Comparison of ENCODE assay signal across 19 mouse cellular contexts in the genomic region with DNA sequence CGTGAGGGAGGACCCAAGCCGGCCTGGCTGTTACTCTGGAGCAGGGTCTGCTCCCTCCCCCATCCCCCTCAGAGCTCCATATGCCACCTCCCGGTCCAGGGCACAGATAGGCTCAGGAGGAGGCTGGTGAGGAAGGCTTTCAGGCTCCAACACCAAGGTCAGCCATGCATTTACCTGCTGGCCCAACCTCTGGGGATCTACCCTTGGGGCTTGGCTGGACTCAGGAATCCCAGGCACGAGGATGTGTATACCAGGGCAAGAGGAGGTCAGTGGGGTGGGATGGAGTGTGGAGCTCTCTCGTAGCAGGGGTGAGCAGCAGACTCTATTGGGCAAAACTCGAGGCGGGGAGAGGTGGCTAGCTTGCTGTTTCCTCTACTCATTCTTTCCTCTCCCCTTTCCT. TPM values are rescaled to one million over a fixed set of nuclear protein-coding genes. Genes with fewer than 3 reads are reported as not detected.
DNase-seq lines count a peak whose midpoint lies in the region; ATAC-seq and TF ChIP-seq lines count a peak whose summit lies in the region.
"Had no signal": no experiment of that assay in that cellular context is flagged by ENCODE, and none has a peak within 500 bp of the region (broad histone marks: within the 10 kb centered on the region; RNA-seq: fewer than 3 reads in every experiment).

No protein-coding gene starts in this region.

- 36% methylated on average over 7 of the region's 7 CpGs for WGBS in heart, embryonic 10.5 days
- 30% methylated on average over 7 of the region's 7 CpGs for WGBS in kidney, postnatal 0 days
- 44% methylated on average over 7 of the region's 7 CpGs for WGBS in stomach, postnatal 0 days
- WGBS in liver, embryonic 11.5 days, result 58% methylated on average over 7 of the region's 7 CpGs
- 62% methylated on average over 7 of the region's 7 CpGs for WGBS in midbrain, postnatal 0 days

- H3K36me3 ChIP-seq in heart, embryonic 10.5 days, result 0 out of 2 replicates have a peak, but pooled peaks cover 3% of the 10 kb centered on the region
- no peaks in the 10 kb centered on the region for H3K36me3 ChIP-seq in kidney, postnatal 0 days (ENCODE audit: insufficient read depth, low read length)
- H3K36me3 ChIP-seq in stomach, postnatal 0 days (ENCODE audit: control insufficient read depth, insufficient read depth, low read length), result no peaks in the 10 kb centered on the region
- H3K36me3 ChIP-seq in liver, embryonic 11.5 days (ENCODE audit: control insufficient read depth, insufficient read depth, low read length), result no peaks in the 10 kb centered on the region
- no peaks in the 10 kb centered on the region for H3K36me3 ChIP-seq in midbrain, postnatal 0 days (ENCODE audit: insufficient read depth, low read length)
- H3K36me3 ChIP-seq: midbrain, embryonic 13.5 days had no signal

- 0 out of 2 replicates have a peak overlapping the region, but pooled peaks have one; percentile 22 for H3K4me3 ChIP-seq in heart, embryonic 10.5 days
- H3K4me3 ChIP-seq in kidney, postnatal 0 days (replicated peaks; ENCODE audit: low read depth, low read length), result no peak overlapping the region
- no peak overlapping the region for H3K4me3 ChIP-seq in stomach, postnatal 0 days (ENCODE audit: low read depth, low read length)
- H3K4me3 ChIP-seq in liver, embryonic 11.5 days (ENCODE audit: low read depth, low read length), result no peak overlapping the region
- H3K4me3 ChIP-seq in midbrain, postnatal 0 days (ENCODE audit: low read depth, low read length), result no peak overlapping the region
- H3K4me3 ChIP-seq: midbrain, embryonic 13.5 days had no signal

- DNase-seq in heart, embryonic 10.5 days (ENCODE audit: low spot score), result no peak
- no peak for DNase-seq in heart, adult 9 months (ENCODE audit: low spot score in 2 of 2)
- peak; percentile 53 to 65 for DNase-seq in lung, adult 18-20 months
- DNase-seq in lung, postnatal 36 days, result no peak
- DNase-seq in kidney, postnatal 0 days (ENCODE audit: low spot score), result no peak
- peak; percentile 19 for DNase-seq in stomach, postnatal 0 days (ENCODE audit: low spot score)
- DNase-seq in liver, embryonic 11.5 days (ENCODE audit: low spot score), result no peak
- DNase-seq in midbrain, postnatal 0 days (ENCODE audit: low spot score), result no peak
- DNase-seq: adrenal gland, adult 8-10 months; cerebellum, postnatal 10 days; gastrocnemius, postnatal 10 days; lung, embryonic 14.5 days; right cerebral cortex, adult 18-20 months had no signal

- no peak for TF ChIP-seq EP300 in stomach, postnatal 0 days (optimal IDR thresholded peaks at IDR 0.05)

- H3K9me3 ChIP-seq in heart, embryonic 10.5 days, result no peaks in the 10 kb centered on the region
- no peaks in the 10 kb centered on the region for H3K9me3 ChIP-seq in kidney, postnatal 0 days (replicated peaks; ENCODE audit: low read length)
- H3K9me3 ChIP-seq in stomach, postnatal 0 days (ENCODE audit: control insufficient read depth, low read length), result no peaks in the 10 kb centered on the region
- H3K9me3 ChIP-seq in liver, embryonic 11.5 days (ENCODE audit: control insufficient read depth, low read length), result no peaks in the 10 kb centered on the region
- H3K9me3 ChIP-seq in midbrain, postnatal 0 days (ENCODE audit: low read length), result no peaks in the 10 kb centered on the region
- H3K9me3 ChIP-seq: midbrain, embryonic 13.5 days had no signal

- H3K27ac ChIP-seq in heart, embryonic 10.5 days, result peak overlapping the region; percentile 82
- H3K27ac ChIP-seq in kidney, postnatal 0 days, result peak overlapping the region; percentile 61
- peak overlapping the region; percentile 40; the same call in 1 of the 2 replicates for H3K27ac ChIP-seq in stomach, postnatal 0 days (replicated peaks)
- H3K27ac ChIP-seq in liver, embryonic 11.5 days (ENCODE audit: low read depth, low read length), result no peak overlapping the region
- no peak overlapping the region for H3K27ac ChIP-seq in midbrain, postnatal 0 days (ENCODE audit: low read depth, low read length)
- H3K27ac ChIP-seq: midbrain, embryonic 13.5 days had no signal

- peak; percentile 68 for ATAC-seq in kidney, postnatal 0 days (replicated peaks; ENCODE audit: low FRiP score, low read depth)
- no peak for ATAC-seq in stomach, postnatal 0 days (ENCODE audit: low FRiP score, low TSS enrichment)
- ATAC-seq in liver, embryonic 11.5 days (replicated peaks; ENCODE audit: low FRiP score), result no peak
- no peak for ATAC-seq in midbrain, postnatal 0 days (ENCODE audit: low FRiP score)
- ATAC-seq: hindbrain, embryonic 16.5 days; midbrain, embryonic 13.5 days had no signal

- no peaks in the 10 kb centered on the region; the same call in 1 of the 2 replicates for H3K27me3 ChIP-seq in heart, embryonic 10.5 days (ENCODE audit: insufficient read depth, poor library complexity, severe bottlenecking)
- H3K27me3 ChIP-seq in kidney, postnatal 0 days (ENCODE audit: insufficient read depth, low read length), result no peaks in the 10 kb centered on the region
- H3K27me3 ChIP-seq in stomach, postnatal 0 days (ENCODE audit: control insufficient read depth, insufficient read depth, low read length), result no peaks in the 10 kb centered on the region
- no peaks in the 10 kb centered on the region for H3K27me3 ChIP-seq in liver, embryonic 11.5 days (replicated peaks; ENCODE audit: control insufficient read depth, insufficient read depth, low read length)
- no peaks in the 10 kb centered on the region for H3K27me3 ChIP-seq in midbrain, postnatal 0 days (ENCODE audit: insufficient read depth, low read length)
- H3K27me3 ChIP-seq: midbrain, embryonic 13.5 days had no signal

- H3K4me1 ChIP-seq in heart, embryonic 10.5 days, result peaks cover 83% of the 10 kb centered on the region
- peaks cover 23% of the 10 kb centered on the region for H3K4me1 ChIP-seq in kidney, postnatal 0 days (replicated peaks; ENCODE audit: insufficient read depth, low read length)
- peaks cover 14% of the 10 kb centered on the region for H3K4me1 ChIP-seq in stomach, postnatal 0 days (replicated peaks; ENCODE audit: control insufficient read depth, insufficient read depth)
- H3K4me1 ChIP-seq in liver, embryonic 11.5 days (replicated peaks; ENCODE audit: control insufficient read depth, insufficient read depth, low read length), result peaks cover 33% of the 10 kb centered on the region
- no peaks in the 10 kb centered on the region for H3K4me1 ChIP-seq in midbrain, postnatal 0 days (ENCODE audit: insufficient read depth, low read length)
- H3K4me1 ChIP-seq: midbrain, embryonic 13.5 days had no signal

- no peak overlapping the region for H3K9ac ChIP-seq in kidney, postnatal 0 days (ENCODE audit: low read depth, low read length)
- no peak overlapping the region for H3K9ac ChIP-seq in stomach, postnatal 0 days (ENCODE audit: low read length)
- no peak overlapping the region for H3K9ac ChIP-seq in liver, embryonic 11.5 days (ENCODE audit: low read depth, low read length)
- no peak overlapping the region for H3K9ac ChIP-seq in midbrain, postnatal 0 days (replicated peaks; ENCODE audit: low read length, poor library complexity, severe bottlenecking)
- H3K9ac ChIP-seq: lung, embryonic 14.5 days; midbrain, embryonic 13.5 days had no signal

- H3K4me2 ChIP-seq in kidney, postnatal 0 days (ENCODE audit: low read length), result no peak overlapping the region
- H3K4me2 ChIP-seq in stomach, postnatal 0 days (replicated peaks; ENCODE audit: low read depth), result no peak overlapping the region
- no peak overlapping the region for H3K4me2 ChIP-seq in liver, embryonic 11.5 days
- no peak overlapping the region for H3K4me2 ChIP-seq in midbrain, postnatal 0 days (ENCODE audit: low read depth, low read length, poor library complexity, severe bottlenecking)
- H3K4me2 ChIP-seq: lung, embryonic 14.5 days; midbrain, embryonic 13.5 days had no signal

- TF ChIP-seq CTCF in kidney, postnatal 0 days (IDR thresholded peaks at IDR 0.05; ENCODE audit: low read depth), result no peak
- no peak for TF ChIP-seq CTCF in stomach, postnatal 0 days (IDR thresholded peaks at IDR 0.05; ENCODE audit: low read depth)
- no peak for TF ChIP-seq CTCF in midbrain, postnatal 0 days (IDR thresholded peaks at IDR 0.05)

RNA-seq across cellular contexts. Expression of a gene that starts 15.7 kb away (rescaled TPM):
- 0.63 and 1.3 TPM in 2 replicates for polyA plus RNA-seq in heart, embryonic 10.5 days (2016; fragmentation: Nextera tagmentation; extraction: Ambion mirVana)
- 0.45 and 0.47 TPM in 2 replicates for polyA plus RNA-seq in kidney, postnatal 0 days (2015; fragmentation: Nextera tagmentation; extraction: Ambion mirVana)
- polyA plus RNA-seq in stomach, postnatal 0 days (2015; fragmentation: Nextera tagmentation; extraction: Ambion mirVana), result 0.24 and 0.45 TPM in 2 replicates
- polyA plus RNA-seq in liver, embryonic 11.5 days (2014; fragmentation: Nextera tagmentation; extraction: Ambion mirVana), result 0.52 and 0.96 TPM in 2 replicates
- 0.22 and 2.5 TPM in 2 replicates for total RNA-seq in midbrain, postnatal 0 days (2014; rRNA removed)
- 0.46 and 0.48 TPM in 2 replicates for polyA plus RNA-seq in midbrain, postnatal 0 days (2015; fragmentation: Nextera tagmentation; extraction: Ambion mirVana)
- total RNA-seq: gastrocnemius, postnatal 10 days; heart, postnatal 25 days; left cerebral cortex, postnatal 36 days; MEL had no signal
- polyA plus RNA-seq: small intestine, adult 2 months had no signal

RNA-seq across cellular contexts. Expression of a gene that starts 16.5 kb away (rescaled TPM):
- polyA plus RNA-seq in heart, embryonic 10.5 days (2016; fragmentation: Nextera tagmentation; extraction: Ambion mirVana), result 0.99 and 1.1 TPM in 2 replicates
- polyA plus RNA-seq in kidney, postnatal 0 days (2015; fragmentation: Nextera tagmentation; extraction: Ambion mirVana), result 2.2 and 2.4 TPM in 2 replicates
- polyA plus RNA-seq in stomach, postnatal 0 days (2015; fragmentation: Nextera tagmentation; extraction: Ambion mirVana), result 8.9 and 10.9 TPM in 2 replicates
- 0.22 and 0.23 TPM in 2 replicates for polyA plus RNA-seq in liver, embryonic 11.5 days (2014; fragmentation: Nextera tagmentation; extraction: Ambion mirVana)
- 0.19 and 0.93 TPM in 2 replicates for total RNA-seq in midbrain, postnatal 0 days (2014; rRNA removed)
- 0.13 and 0.19 TPM in 2 replicates for polyA plus RNA-seq in midbrain, postnatal 0 days (2015; fragmentation: Nextera tagmentation; extraction: Ambion mirVana)
- total RNA-seq: MEL had no signal

RNA-seq across cellular contexts. Expression of a gene that starts 49.2 kb away (rescaled TPM):
- polyA plus RNA-seq in heart, embryonic 10.5 days (2016; fragmentation: Nextera tagmentation; extraction: Ambion mirVana), result 23.0 and 28.5 TPM in 2 replicates
- polyA plus RNA-seq in kidney, postnatal 0 days (2015; fragmentation: Nextera tagmentation; extraction: Ambion mirVana), result 21.4 and 24.9 TPM in 2 replicates
- polyA plus RNA-seq in stomach, postnatal 0 days (2015; fragmentation: Nextera tagmentation; extraction: Ambion mirVana), result 11.0 and 11.1 TPM in 2 replicates
- polyA plus RNA-seq in liver, embryonic 11.5 days (2014; fragmentation: Nextera tagmentation; extraction: Ambion mirVana), result 20.7 and 21.3 TPM in 2 replicates
- total RNA-seq in midbrain, postnatal 0 days (2014; rRNA removed), result 15.1 and 25.1 TPM in 2 replicates
- 11.5 and 12.3 TPM in 2 replicates for polyA plus RNA-seq in midbrain, postnatal 0 days (2015; fragmentation: Nextera tagmentation; extraction: Ambion mirVana)

RNA-seq across cellular contexts. Expression of a gene that starts 52.0 kb away (rescaled TPM):
- 552 and 644 TPM in 2 replicates for polyA plus RNA-seq in heart, embryonic 10.5 days (2016; fragmentation: Nextera tagmentation; extraction: Ambion mirVana)
- 199 and 202 TPM in 2 replicates for polyA plus RNA-seq in kidney, postnatal 0 days (2015; fragmentation: Nextera tagmentation; extraction: Ambion mirVana)
- polyA plus RNA-seq in stomach, postnatal 0 days (2015; fragmentation: Nextera tagmentation; extraction: Ambion mirVana), result 219 and 242 TPM in 2 replicates
- 525 and 530 TPM in 2 replicates for polyA plus RNA-seq in liver, embryonic 11.5 days (2014; fragmentation: Nextera tagmentation; extraction: Ambion mirVana)
- total RNA-seq in midbrain, postnatal 0 days (2014; rRNA removed), result 37.2 and 41.1 TPM in 2 replicates
- 52.6 and 57.0 TPM in 2 replicates for polyA plus RNA-seq in midbrain, postnatal 0 days (2015; fragmentation: Nextera tagmentation; extraction: Ambion mirVana)

RNA-seq across cellular contexts. Expression of a gene that starts 52.5 kb away (rescaled TPM):
- 2.3 and 3.6 TPM in 2 replicates for polyA plus RNA-seq in heart, embryonic 10.5 days (2016; fragmentation: Nextera tagmentation; extraction: Ambion mirVana)
- polyA plus RNA-seq in kidney, postnatal 0 days (2015; fragmentation: Nextera tagmentation; extraction: Ambion mirVana), result 3.9 and 4.5 TPM in 2 replicates
- 5.4 and 6.7 TPM in 2 replicates for polyA plus RNA-seq in stomach, postnatal 0 days (2015; fragmentation: Nextera tagmentation; extraction: Ambion mirVana)
- 1.0 and 1.6 TPM in 2 replicates for polyA plus RNA-seq in liver, embryonic 11.5 days (2014; fragmentation: Nextera tagmentation; extraction: Ambion mirVana)
- total RNA-seq in midbrain, postnatal 0 days (2014; rRNA removed), result not detected in 2 replicates
- 1.3 and 1.5 TPM in 2 replicates for polyA plus RNA-seq in midbrain, postnatal 0 days (2015; fragmentation: Nextera tagmentation; extraction: Ambion mirVana)

Comparison
In these comparisons a context has a peak if more than half of its experiments do, and no peak if none do; other contexts are left out.
1. DNase-seq: peak in lung, adult 18-20 months (2 of 2) and stomach, postnatal 0 days (single experiment); none in heart, embryonic 10.5 days (single experiment), heart, adult 9 months (0 of 2), lung, postnatal 36 days (single experiment), kidney, postnatal 0 days (single experiment), liver, embryonic 11.5 days (single experiment) and midbrain, postnatal 0 days (single experiment).
2. H3K27ac ChIP-seq: peak in heart, embryonic 10.5 days (single experiment), kidney, postnatal 0 days (single experiment) and stomach, postnatal 0 days (single experiment); none in liver, embryonic 11.5 days (single experiment) and midbrain, postnatal 0 days (single experiment).